Mouse (Mus musculus) adrenal gland, postnatal 14 days (tissue): ENCODE data around the gene Desi1. TPM values are rescaled to one million over a fixed set of nuclear protein-coding genes. Genes with fewer than 3 reads are reported as not detected.

Experiments
- DNase-seq: peaks from one replicate; pipeline ENCODE4 v3.0.0; 2021; ENCODE audit warnings: mixed read lengths
- long read RNA-seq, 2 experiments: library from polyadenylated mRNA; stranded (forward); transcript quantifications; one replicate each; pipeline ENCODE4 v2.0.0; 2021
- total RNA-seq: library from RNA; stranded (reverse); gene quantifications from 2 replicates; pipeline ENCODE4 v1.2.3, GENCODE M21; 2021

The Desi1 gene
- 68.4 and 74.8 TPM in 2 replicates for total RNA-seq
- long read RNA-seq, experiment 1, transcript Desi1-205 (5 exons, 2,854 nt): minor isoform, 9 of 166 reads
- long read RNA-seq, experiment 1, transcript Desi1-206 (6 exons, 2,934 nt): major isoform, 95 of 166 reads
- long read RNA-seq, experiment 1, partial matches to known transcripts: 2 of 166 reads
- long read RNA-seq, experiment 1, other reads (novel, unspliced or antisense): 60 of 166 reads
- long read RNA-seq, experiment 2, transcript Desi1-206 (6 exons, 2,934 nt): major isoform, 52 of 113 reads
- long read RNA-seq, experiment 2, partial matches to known transcripts: 1 of 113 reads
- long read RNA-seq, experiment 2, other reads (novel, unspliced or antisense): 56 of 113 reads

- no peak for DNase-seq
Observed at GRCm38 (mm10) chr15:82033762-82034161, at the start of gene Desi1. TSS of gene Desi1 (minus strand) at chr15:82033862.

GRCm38 (mm10) chr15:82081161-82081560, 47.5 kb upstream of the Desi1 start:
- peak; percentile 46 for DNase-seq

GRCm38 (mm10) chr15:82079883-82080282, 46.2 kb upstream of the Desi1 start:
- no peak for DNase-seq

- DNase-seq: no peak
Observed at GRCm38 (mm10) chr15:82073490-82073889, 39.8 kb upstream of the Desi1 start.

GRCm38 (mm10) chr15:82071816-82072469, 38.3 kb upstream of the Desi1 start:
- DNase-seq: no peak

GRCm38 (mm10) chr15:82069898-82070297, 36.2 kb upstream of the Desi1 start, which contains the start of gene Mei1:
TSS of gene Mei1 (plus strand) at chr15:82069996.
- DNase-seq: no peak

- peak; percentile 85 for DNase-seq
Observed at GRCm38 (mm10) chr15:82065511-82065910, 31.8 kb upstream of the Desi1 start.

GRCm38 (mm10) chr15:82063909-82064308, 30.2 kb upstream of the Desi1 start:
- no peak for DNase-seq

- DNase-seq: no peak
Observed at GRCm38 (mm10) chr15:82058719-82059201, 25.1 kb upstream of the Desi1 start, which contains the start of gene 4930407I10Rik. TSS of gene 4930407I10Rik (plus strand) at chr15:82059151.

- DNase-seq: no peak
Observed at GRCm38 (mm10) chr15:82052544-82052943, 18.9 kb upstream of the Desi1 start.

GRCm38 (mm10) chr15:82047080-82047883, 13.6 kb upstream of the Desi1 start, which contains the start of gene Snu13:
TSS of gene Snu13 (minus strand) at chr15:82047598.
- peak; percentile 94 for DNase-seq

- DNase-seq: peak; percentile 29
Observed at GRCm38 (mm10) chr15:82046246-82046891, 12.7 kb upstream of the Desi1 start.

- no peak for DNase-seq
Observed at GRCm38 (mm10) chr15:82044166-82044784, 10.6 kb upstream of the Desi1 start.

- peak; percentile 70 for DNase-seq
Observed at GRCm38 (mm10) chr15:82040650-82041049, 7.0 kb upstream of the Desi1 start.

GRCm38 (mm10) chr15:82035904-82036689, 2.4 kb upstream of the Desi1 start:
- DNase-seq: peak; percentile 64

GRCm38 (mm10) chr15:82032386-82032785, 1.3 kb downstream of the Desi1 start:
- DNase-seq: no peak

- DNase-seq: no peak
Observed at GRCm38 (mm10) chr15:82027726-82028125, 5.9 kb downstream of the Desi1 start.

- DNase-seq: no peak
Observed at GRCm38 (mm10) chr15:82027276-82027675, 6.4 kb downstream of the Desi1 start.

GRCm38 (mm10) chr15:82023965-82024635, 9.6 kb downstream of the Desi1 start:
- no peak for DNase-seq

- DNase-seq: peak; percentile 78
Observed at GRCm38 (mm10) chr15:82022535-82023088, 11.1 kb downstream of the Desi1 start.
